Mouse (Mus musculus): ENCODE measurements around the gene Fam19a2. TPM values are rescaled to one million over a fixed set of nuclear protein-coding genes. Genes with fewer than 3 reads are reported as not detected.

Fam19a2 gene
- total RNA-seq, 2 experiments from 2014 or later = 0.13 TPM; not detected in 1

GRCm38 (mm10) chr10:123383277-123383676, 119.5 kb downstream of the Fam19a2 start:
- DNase-seq (ENCODE audit: low spot score in 2 of 2) = no peak

GRCm38 (mm10) chr10:123385641-123386040, 121.8 kb downstream of the Fam19a2 start:
- DNase-seq (ENCODE audit: low spot score in 2 of 2) = no peak

- DNase-seq (ENCODE audit: low spot score in 2 of 2) = no peak
Observed at GRCm38 (mm10) chr10:123395429-123395828, 131.6 kb downstream of the Fam19a2 start.

- DNase-seq (ENCODE audit: low spot score in 2 of 2) = no peak
Observed at GRCm38 (mm10) chr10:123398136-123398535, 134.3 kb downstream of the Fam19a2 start.

- no peak for DNase-seq (ENCODE audit: low spot score in 2 of 2)
Observed at GRCm38 (mm10) chr10:123401188-123401587, 137.4 kb downstream of the Fam19a2 start.

GRCm38 (mm10) chr10:123402460-123402859, 138.7 kb downstream of the Fam19a2 start:
- no peak for DNase-seq (ENCODE audit: low spot score in 2 of 2)

- no peak for DNase-seq (ENCODE audit: low spot score in 2 of 2)
Observed at GRCm38 (mm10) chr10:123414953-123415352, 151.2 kb downstream of the Fam19a2 start.

DNA sequence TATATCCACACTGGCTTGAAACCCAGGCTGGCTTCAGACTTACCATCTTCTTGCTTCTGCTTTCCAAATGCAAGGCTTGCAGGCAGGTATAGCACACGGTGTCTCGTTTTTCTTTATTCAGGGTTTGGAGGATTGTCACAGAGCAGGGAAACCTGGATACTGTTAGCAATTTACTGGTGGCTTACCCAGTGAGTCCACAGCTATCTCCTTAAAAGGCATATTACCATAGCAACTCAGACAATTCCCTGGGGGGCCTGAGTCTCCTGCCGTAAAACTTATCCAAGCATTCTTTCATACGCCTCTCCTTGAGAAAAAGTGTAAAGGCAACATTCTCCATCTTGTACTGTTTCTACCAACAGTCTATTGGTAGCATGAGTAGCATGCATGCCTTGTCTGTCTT, 152.2 kb downstream of the Fam19a2 start:
- DNase-seq (ENCODE audit: low spot score in 2 of 2) = no peak

DNA sequence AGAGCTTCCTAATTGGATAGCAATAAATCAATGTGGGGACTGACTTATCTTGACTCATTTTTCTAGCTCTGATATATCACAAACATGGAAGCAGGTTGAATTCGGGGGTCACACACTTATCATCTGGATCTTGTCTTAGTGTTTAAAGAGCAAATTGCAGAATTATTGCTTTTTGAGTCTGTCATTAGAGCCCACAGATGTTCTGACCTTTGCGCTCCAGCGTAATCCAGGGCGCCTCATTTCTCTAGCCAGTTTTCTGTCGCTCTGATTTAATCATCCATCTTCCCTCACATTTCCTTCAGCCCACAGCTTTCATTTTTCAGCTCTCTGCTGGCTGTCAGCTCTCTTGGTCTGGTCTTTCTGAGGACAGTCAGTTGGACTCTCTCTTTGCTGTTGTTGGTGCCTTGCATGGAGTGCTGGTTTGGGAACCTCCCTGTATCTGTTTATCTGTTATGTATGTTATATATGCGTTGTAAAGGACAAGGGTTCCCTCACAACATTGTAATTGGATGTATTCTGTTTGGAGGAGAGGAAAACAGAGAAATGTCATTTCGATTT, 154.9 kb downstream of the Fam19a2 start:
- DNase-seq (ENCODE audit: low spot score in 2 of 2) = no peak

DNA sequence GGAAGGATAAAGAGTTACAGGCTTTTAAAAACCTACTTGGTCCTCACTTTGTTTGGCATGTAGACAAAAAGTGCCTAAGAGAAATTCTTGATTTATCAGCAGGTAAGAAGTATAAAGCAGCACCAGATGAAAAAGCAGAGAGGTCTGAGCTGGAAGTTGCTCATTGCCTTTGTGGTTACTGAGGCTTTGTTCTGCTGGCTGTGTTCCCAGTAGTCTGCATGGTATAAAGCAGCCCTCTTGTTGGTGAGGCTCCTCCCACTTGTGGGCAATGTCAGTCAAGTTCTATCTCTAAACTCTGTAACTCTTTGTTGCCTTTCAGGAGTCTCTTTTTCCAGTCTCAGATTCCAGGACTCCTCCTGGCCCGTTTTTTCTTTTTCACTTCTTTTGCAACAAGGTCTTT, 156.5 kb downstream of the Fam19a2 start:
- DNase-seq (ENCODE audit: low spot score in 2 of 2) = no peak

DNA sequence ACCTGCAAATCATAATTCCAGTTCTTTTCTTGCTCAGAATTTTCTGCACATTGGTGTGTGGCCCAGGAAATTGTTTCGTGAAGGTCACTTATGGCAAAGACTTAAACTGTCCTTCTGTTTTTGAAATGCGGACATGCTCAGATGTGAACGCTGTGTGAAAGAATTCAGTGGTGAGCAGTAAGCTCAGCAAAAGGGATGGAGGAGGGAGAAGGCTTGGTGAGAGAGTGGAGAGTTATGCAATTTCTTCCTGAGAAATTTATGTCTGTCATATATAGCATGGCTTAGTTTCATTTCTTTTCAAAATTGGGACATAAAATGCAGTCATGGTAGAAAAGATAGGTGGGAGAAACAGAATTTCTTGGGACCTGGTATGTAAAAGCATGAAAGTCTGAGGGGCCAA, 160.7 kb downstream of the Fam19a2 start:
- DNase-seq (ENCODE audit: low spot score in 2 of 2) = no peak

DNA sequence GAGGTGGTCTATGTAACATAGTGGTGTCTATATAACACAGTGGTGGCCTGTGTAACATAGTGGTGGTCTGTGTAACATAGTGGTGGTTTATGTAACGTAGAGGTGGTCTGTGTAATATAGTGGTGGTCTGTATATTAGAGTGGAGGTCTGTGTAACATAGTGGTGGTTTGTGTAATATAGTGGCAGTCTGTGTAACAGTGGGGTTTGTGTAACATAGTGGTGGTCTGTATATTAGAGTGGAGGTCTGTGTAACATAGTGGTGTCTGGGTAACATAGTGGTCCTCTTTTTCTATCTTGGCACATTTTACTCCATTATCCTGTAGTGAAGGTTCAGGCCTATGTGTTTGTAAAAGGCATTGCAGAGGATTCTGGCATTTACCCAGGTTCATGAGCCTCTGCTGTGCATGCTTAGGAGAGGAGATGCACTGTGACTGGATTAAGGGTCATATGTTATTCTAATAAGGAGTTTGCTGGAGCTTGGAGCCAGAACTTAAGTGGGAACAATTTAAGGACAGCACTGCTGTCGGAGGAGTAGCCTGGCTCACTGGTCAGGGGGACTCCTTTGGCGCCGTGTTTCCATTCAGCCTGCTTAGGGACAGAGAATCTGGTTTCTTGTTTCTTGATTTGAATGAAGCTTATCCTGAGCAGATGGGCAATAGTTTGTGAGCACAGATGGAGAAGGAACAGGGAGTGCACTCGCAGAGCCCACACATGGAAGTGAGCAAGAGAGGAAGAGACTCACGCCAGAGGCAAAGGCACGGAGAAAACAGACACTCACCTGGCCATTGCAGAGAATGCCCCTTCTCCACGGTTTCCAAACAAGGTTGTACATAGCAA, 162.9 kb downstream of the Fam19a2 start:
- no peak for DNase-seq (ENCODE audit: low spot score in 2 of 2)

- DNase-seq (ENCODE audit: low spot score in 2 of 2) = no peak
Observed at GRCm38 (mm10) chr10:123431569-123431968, 167.8 kb downstream of the Fam19a2 start.

DNA sequence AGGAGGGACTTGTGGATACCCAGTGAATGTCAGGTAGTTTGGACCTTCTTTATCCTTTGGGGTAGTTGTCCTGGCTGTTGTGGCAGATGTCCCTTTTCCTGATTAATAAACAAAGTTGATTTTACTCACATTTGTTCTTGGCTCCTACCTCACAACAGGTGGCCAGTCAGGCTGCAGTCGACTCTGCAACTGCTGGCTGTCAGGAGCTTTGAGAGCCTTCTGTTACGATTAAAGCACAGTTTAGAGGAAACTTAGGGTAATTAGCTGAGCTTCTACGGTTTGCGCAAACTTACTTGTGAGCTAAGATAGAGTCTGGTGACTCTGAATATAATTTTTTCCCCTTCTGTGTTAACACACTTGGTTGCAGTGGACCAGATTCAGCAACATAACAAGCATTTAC, 173.8 kb downstream of the Fam19a2 start:
- DNase-seq (ENCODE audit: low spot score in 2 of 2) = no peak

DNA sequence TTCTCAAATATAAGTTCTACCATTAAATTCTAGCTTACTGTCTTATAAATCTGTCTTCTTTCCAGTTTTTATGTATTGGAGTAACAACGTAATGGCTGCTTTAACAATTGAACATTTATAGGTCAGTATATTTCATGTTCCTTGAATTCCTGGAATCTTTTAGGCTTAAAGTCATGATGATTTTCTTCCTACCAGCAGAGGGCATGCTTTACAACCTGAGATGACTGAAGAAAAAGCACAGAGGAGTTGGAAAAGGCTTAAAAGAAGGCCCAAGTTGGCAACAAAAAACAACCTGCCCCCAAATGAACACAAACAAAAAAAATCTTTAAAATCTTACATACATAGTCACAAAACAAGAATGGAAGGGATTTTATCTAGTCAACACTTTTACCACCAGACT, 193.0 kb downstream of the Fam19a2 start:
- DNase-seq (ENCODE audit: low spot score in 2 of 2) = no peak

DNA sequence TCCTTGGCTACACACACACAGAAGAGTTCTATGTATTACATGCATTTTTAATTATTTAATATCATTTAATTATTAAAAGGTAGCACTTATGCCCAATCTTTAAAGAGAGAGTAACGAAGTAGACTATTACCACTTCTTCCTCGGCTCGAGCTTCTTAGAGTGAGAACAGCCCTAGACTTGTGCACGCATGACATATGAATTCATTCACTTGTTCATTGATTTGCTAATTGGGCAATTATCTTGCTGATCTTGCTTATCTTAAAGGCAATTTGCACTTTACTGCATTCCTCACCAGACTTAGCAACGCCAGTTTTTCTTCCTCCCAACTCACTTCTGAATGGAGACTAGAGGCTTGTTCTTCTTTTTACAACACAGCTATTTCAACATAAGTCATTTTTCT, 196.7 kb downstream of the Fam19a2 start:
- no peak for DNase-seq (ENCODE audit: low spot score in 2 of 2)

DNA sequence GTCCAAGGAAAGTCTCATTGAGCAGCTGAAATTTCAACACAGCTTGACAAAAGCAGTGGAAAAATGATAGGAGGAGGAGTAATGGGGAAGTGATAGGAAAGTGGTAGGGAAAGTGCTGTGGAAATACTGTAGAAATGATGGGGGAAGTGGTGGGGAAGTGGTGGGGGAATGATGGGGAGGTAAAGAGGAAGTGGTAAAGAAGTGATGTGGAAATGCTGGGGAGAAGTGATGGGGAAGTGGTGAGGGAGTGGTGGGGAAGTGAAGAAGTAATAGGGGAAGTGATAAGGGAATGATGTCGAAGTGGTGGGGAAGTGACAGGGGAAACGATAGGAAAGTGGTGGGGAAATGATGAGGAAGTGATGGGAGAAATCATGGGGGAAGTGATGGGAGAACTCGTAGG, 198.5 kb downstream of the Fam19a2 start:
- no peak for DNase-seq (ENCODE audit: low spot score in 2 of 2)

- no peak for DNase-seq (ENCODE audit: low spot score in 2 of 2)
Observed at GRCm38 (mm10) chr10:123514749-123515148, 251.0 kb downstream of the Fam19a2 start.

- no peak for DNase-seq (ENCODE audit: low spot score in 2 of 2)
Observed at GRCm38 (mm10) chr10:123520613-123521012, 256.8 kb downstream of the Fam19a2 start.

- no peak for DNase-seq (ENCODE audit: low spot score in 2 of 2)
Observed at GRCm38 (mm10) chr10:123521203-123521602, 257.4 kb downstream of the Fam19a2 start.

DNA sequence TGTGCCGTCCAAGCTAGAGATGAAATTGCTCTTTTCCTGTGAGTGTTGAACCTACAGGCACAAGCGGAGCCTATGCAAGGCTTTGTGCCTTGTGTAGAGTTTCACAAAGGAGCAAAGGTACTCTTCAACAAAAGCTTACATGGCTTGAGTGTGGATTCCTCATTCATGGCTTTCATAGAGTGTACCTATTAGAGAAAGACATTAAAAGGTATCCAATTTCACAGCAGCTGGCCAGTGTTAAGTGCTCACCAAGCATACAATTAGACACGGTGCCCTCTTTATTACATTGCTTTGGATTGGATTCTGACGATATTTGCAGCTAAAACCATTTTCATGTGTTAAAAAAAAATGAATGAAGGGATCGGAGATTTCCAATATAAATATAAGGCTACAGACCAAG, 261.6 kb downstream of the Fam19a2 start:
- DNase-seq (ENCODE audit: low spot score in 2 of 2) = no peak

GRCm38 (mm10) chr10:123526059-123526458, 262.3 kb downstream of the Fam19a2 start:
- DNase-seq (ENCODE audit: low spot score in 2 of 2) = no peak

- DNase-seq (ENCODE audit: low spot score in 2 of 2) = no peak
Observed at GRCm38 (mm10) chr10:123536143-123536542, 272.3 kb downstream of the Fam19a2 start.

Measured in gastrocnemius, postnatal 4 days (tissue).